Mouse (Mus musculus): ENCODE data around the gene Tmem201. TPM values are rescaled to one million over a fixed set of nuclear protein-coding genes. Genes with fewer than 3 reads are reported as not detected.
A peak's percentile ranks its signal among the peaks of the same experiment; 100 is the strongest.
"Not testable (repeated sequence)": the region's sequence is repeated elsewhere in the genome, so short reads cannot be mapped to it uniquely, and the experiment has no call there.

Tmem201 gene
- total and polyA plus RNA-seq, 3 experiments, result 6.4 to 29.2 (median 16.2) TPM

- Histone ChIP-seq H3K4me3 (replicated peaks in 1 of 3; ENCODE audit: low read depth in 2 of 3, low read length in 2 of 3, poor library complexity in 1 of 3) (no peak overlapping the region), H3K36me3 (replicated peaks in 1 of 2; ENCODE audit: control insufficient read depth in 1 of 2, insufficient read depth in 1 of 2, low read length in 1 of 2) (peaks cover 43 to 80% of the 10 kb centered on the region in 2 experiments), H3K4me1 (ENCODE audit: control insufficient read depth in 1 of 2, insufficient read depth in 2 of 2) (peaks cover 0 to 3% of the 10 kb centered on the region in 2 experiments; a peak in 2 of 4 replicates), H3K9me3 (replicated peaks; ENCODE audit: low read length) (no peaks in the 10 kb centered on the region), H3K79me2 (replicated peaks; ENCODE audit: control insufficient read depth, extremely low read depth, insufficient read depth, poor library complexity, severe bottlenecking) (no peaks in the 10 kb centered on the region), H3K27me3 (replicated peaks) (no peaks in the 10 kb centered on the region), H3K27ac (ENCODE audit: insufficient read depth, low read depth) (no peak overlapping the region), H3K9ac (ENCODE audit: insufficient read depth, low read depth) (no peak overlapping the region), H3K4me2 (ENCODE audit: insufficient read depth, low read depth, poor library complexity, severe bottlenecking) (no peak overlapping the region)
- no peak for TF ChIP-seq MYC (IDR thresholded peaks at IDR 0.05; ENCODE audit: low read depth, low read length)
- TF ChIP-seq CTCF (conservative IDR thresholded peaks at IDR 0.05 in 1 of 2, IDR thresholded peaks at IDR 0.05 in 1 of 2; ENCODE audit: low read depth in 2 of 2, low read length in 2 of 2), result peak in 1 of 2 experiments; percentile 58; a peak in 2 of 4 replicates
- peak; percentile 20; the same call in 1 of the 2 replicates for TF ChIP-seq RAD21 (IDR thresholded peaks at IDR 0.05; ENCODE audit: low read depth, low read length)
- TF ChIP-seq TBP (conservative IDR thresholded peaks at IDR 0.05; ENCODE audit: low read depth, low read length), result no peak
- no peak for TF ChIP-seq POLR2A (IDR thresholded peaks at IDR 0.05; ENCODE audit: low read depth, low read length)
- no peak for TF ChIP-seq NRF1 (IDR thresholded peaks at IDR 0.05; ENCODE audit: low read depth, low read length)
- dilution Hi-C loops (cut with MboI; ENCODE audit: extremely low pct_ligation_motif_present, extremely low pct_unique_long_range_greater_than_20kb, low sequenced_read_pairs) (no loop called here), in situ Hi-C loops (cut with MboI; ENCODE audit: low pct_ligation_motif_present, low pct_unique_long_range_greater_than_20kb, low sequenced_read_pairs) (no loop called here)
- DNase-seq (ENCODE audit: extremely low read depth), result no peak
Measured at GRCm38 (mm10) chr4:149752124-149752799, 14.4 kb upstream of the Tmem201 start.

- dilution Hi-C loops (cut with MboI; ENCODE audit: extremely low pct_ligation_motif_present, extremely low pct_unique_long_range_greater_than_20kb, low sequenced_read_pairs), result no loop called here
- in situ Hi-C loops (cut with MboI; ENCODE audit: low pct_ligation_motif_present, low pct_unique_long_range_greater_than_20kb, low sequenced_read_pairs), result no loop called here
- H3K27ac ChIP-seq (ENCODE audit: insufficient read depth, low read depth), result no peak overlapping the region
Measured at GRCm38 (mm10) chr4:149750671-149751070, 12.8 kb upstream of the Tmem201 start.

GRCm38 (mm10) chr4:149749663-149750015 is 11.8 kb upstream of the Tmem201 start:
- H3K79me2 ChIP-seq (replicated peaks; ENCODE audit: control insufficient read depth, extremely low read depth, insufficient read depth, poor library complexity, severe bottlenecking); DNase-seq (ENCODE audit: extremely low read depth); H3K27me3 ChIP-seq (replicated peaks); H3K27ac ChIP-seq (ENCODE audit: insufficient read depth, low read depth); H3K4me2 ChIP-seq (ENCODE audit: insufficient read depth, low read depth, poor library complexity, severe bottlenecking); H3K9ac ChIP-seq (ENCODE audit: insufficient read depth, low read depth); H3K4me3 ChIP-seq (replicated peaks in 1 of 3; ENCODE audit: low read depth in 2 of 3, low read length in 2 of 3, poor library complexity in 1 of 3); dilution Hi-C loops (cut with MboI; ENCODE audit: extremely low pct_ligation_motif_present, extremely low pct_unique_long_range_greater_than_20kb, low sequenced_read_pairs); in situ Hi-C loops (cut with MboI; ENCODE audit: low pct_ligation_motif_present, low pct_unique_long_range_greater_than_20kb, low sequenced_read_pairs); H3K9me3 ChIP-seq (replicated peaks; ENCODE audit: low read length); H3K4me1 ChIP-seq (ENCODE audit: control insufficient read depth in 1 of 2, insufficient read depth in 2 of 2): not testable (repeated sequence)
- H3K36me3 ChIP-seq (replicated peaks in 1 of 2; ENCODE audit: control insufficient read depth in 1 of 2, insufficient read depth in 1 of 2, low read length in 1 of 2), result peaks cover 48 to 75% of the 10 kb centered on the region in 2 experiments

More at GRCm38 (mm10) chr4:149750671-149751070, 12.8 kb upstream of the Tmem201 start:
- no peak overlapping the region for H3K4me2 ChIP-seq (ENCODE audit: insufficient read depth, low read depth, poor library complexity, severe bottlenecking)
- TF ChIP-seq ZMIZ1 (IDR thresholded peaks at IDR 0.05; ENCODE audit: low read depth, low read length), result no peak
- no peak for TF ChIP-seq NELFE (IDR thresholded peaks at IDR 0.05; ENCODE audit: low read depth, low read length)
- no peak for TF ChIP-seq EP300 (IDR thresholded peaks at IDR 0.05; ENCODE audit: low read length)
- TF ChIP-seq E2F4 (IDR thresholded peaks at IDR 0.05; ENCODE audit: insufficient replicate concordance, low read depth, low read length), result no peak
- H3K79me2 ChIP-seq (replicated peaks; ENCODE audit: control insufficient read depth, extremely low read depth, insufficient read depth, poor library complexity, severe bottlenecking), result no peaks in the 10 kb centered on the region
- no peaks in the 10 kb centered on the region for H3K9me3 ChIP-seq (replicated peaks; ENCODE audit: low read length)
- H3K27me3 ChIP-seq (replicated peaks), result no peaks in the 10 kb centered on the region
- H3K36me3 ChIP-seq (replicated peaks in 1 of 2; ENCODE audit: control insufficient read depth in 1 of 2, insufficient read depth in 1 of 2, low read length in 1 of 2), result peaks cover 40 to 72% of the 10 kb centered on the region in 2 experiments
- no peaks in the 10 kb centered on the region for H3K4me1 ChIP-seq (ENCODE audit: control insufficient read depth in 1 of 2, insufficient read depth in 2 of 2)
- H3K9ac ChIP-seq (ENCODE audit: insufficient read depth, low read depth), result no peak overlapping the region
- no peak for DNase-seq (ENCODE audit: extremely low read depth)
- no peak overlapping the region for H3K4me3 ChIP-seq (replicated peaks in 1 of 3; ENCODE audit: low read depth in 2 of 3, low read length in 2 of 3, poor library complexity in 1 of 3)
